Mouse (Mus musculus) heart, postnatal 0 days (tissue): Measurements from ENCODE around the gene Smad6. TPM values are rescaled to one million over a fixed set of nuclear protein-coding genes. Genes with fewer than 3 reads are reported as not detected.

Experiments
- ATAC-seq: fragments of 200-750 bp; cut with Nextera tagmentation; 2 replicates; pipeline ENCODE4 v1.8.0; 2017; ENCODE audit warnings: low read depth, moderate number of reproducible peaks, moderate library complexity; ENCODE audit not compliant: insufficient read depth
- DNase-seq: peaks from one replicate; pipeline ENCODE4 v3.0.0-alpha.2; 2016; ENCODE audit warnings: low spot score
- H3K27ac ChIP-seq: fragments of 300-500 bp; sonication (generic); 2 replicates; pipeline ENCODE4 v1.5.1; 2014; ENCODE audit warnings: low read depth, mild to moderate bottlenecking
- H3K27me3 ChIP-seq: fragments of 300-500 bp; sonication (generic); 2 replicates; pipeline ENCODE4 v1.6.1; 2014; ENCODE audit warnings: low read length, mixed read lengths; ENCODE audit not compliant: control insufficient read depth, insufficient read depth
- H3K36me3 ChIP-seq: fragments of 300-500 bp; sonication (generic); replicated peaks from 2 replicates; pipeline ENCODE4 v1.6.1; 2014; ENCODE audit warnings: low read length, mixed read lengths; ENCODE audit not compliant: control insufficient read depth, insufficient read depth
- H3K4me1 ChIP-seq: fragments of 300-500 bp; sonication (generic); 2 replicates; pipeline ENCODE4 v1.6.1; 2014; ENCODE audit warnings: antibody characterized with exemption; ENCODE audit not compliant: control insufficient read depth, insufficient read depth
- H3K4me2 ChIP-seq: fragments of 300-500 bp; sonication (generic); 2 replicates; pipeline ENCODE4 v1.6.1; 2014; ENCODE audit warnings: low read depth, mild to moderate bottlenecking, low read length, moderate library complexity
- H3K4me3 ChIP-seq: fragments of 300-500 bp; sonication (generic); 2 replicates; pipeline ENCODE4 v1.5.1; 2014; ENCODE audit warnings: low read depth, low read length
- H3K9ac ChIP-seq: fragments of 300-500 bp; sonication (generic); replicated peaks from 2 replicates; pipeline ENCODE4 v1.6.1; 2014; ENCODE audit warnings: low read depth, low read length, mixed read lengths
- H3K9me3 ChIP-seq: fragments of 300-500 bp; sonication (generic); replicated peaks from 2 replicates; pipeline ENCODE4 v1.6.1; 2016; ENCODE audit warnings: low read length; ENCODE audit not compliant: control insufficient read depth
- CTCF ChIP-seq: IDR thresholded peaks from 2 replicates; pipeline ENCODE4 v1.5.1; 2016; ENCODE audit warnings: antibody characterized with exemption, control low read depth, low read depth
- EP300 ChIP-seq: IDR thresholded peaks from 2 replicates; pipeline ENCODE4 v1.6.1; 2016; ENCODE audit warnings: antibody characterized with exemption, low read depth
- WGBS: fragments of 180-500 bp; shearing (Covaris S2); extraction: QIAGEN DNeasy Blood & Tissue Kit; methylation state at CpG from one replicate; pipeline ENCODE4 v1.1.7; 2014; 5-methylcytosine and 5-hydroxymethylcytosine counted together
- polyA plus RNA-seq: library from polyadenylated mRNA; unstranded; fragments of >200 nt; fragmentation: Nextera tagmentation; extraction: Ambion mirVana; gene quantifications from 2 replicates; pipeline ENCODE4 v1.2.1, GENCODE M21; 2015
- total RNA-seq: library from RNA; depleted of rRNA; stranded (reverse); fragments of >200 nt; gene quantifications from 2 replicates; pipeline ENCODE4 v1.2.3, GENCODE M21; 2014; ENCODE audit warnings: low replicate concordance

Gene Smad6
- total and polyA plus RNA-seq, 2 experiments from 2014 or later, result 5.6 to 68.4 TPM

GRCm38 (mm10) chr9:63952591-63952990 lies 69.3 kb downstream of the Smad6 start:
- WGBS, result 67% methylated on average over 2 of the region's 2 CpGs
- Histone ChIP-seq H3K27me3 (no peaks in the 10 kb centered on the region), H3K9me3 (no peaks in the 10 kb centered on the region), H3K4me3 (no peak overlapping the region), H3K27ac (no peak overlapping the region), H3K4me2 (no peak overlapping the region), H3K36me3 (peaks cover 18% of the 10 kb centered on the region), H3K4me1 (peaks cover 9% of the 10 kb centered on the region; the same call in 1 of the 2 replicates), H3K9ac (no peak overlapping the region)
- no peak for TF ChIP-seq CTCF
- no peak for TF ChIP-seq EP300
- DNase-seq, result no peak
- ATAC-seq, result no peak

GRCm38 (mm10) chr9:63950357-63950756 lies 71.5 kb downstream of the Smad6 start:
- H3K9ac ChIP-seq, result no peak overlapping the region
- WGBS, result 30% methylated on average over 4 of the region's 4 CpGs
- 0 out of 2 replicates have a peak, but pooled peaks have one; percentile 4 for ATAC-seq

GRCm38 (mm10) chr9:63949393-63949792 lies 72.5 kb downstream of the Smad6 start:
- 49% methylated on average over 4 of the region's 4 CpGs for WGBS
- Histone ChIP-seq H3K36me3 (peaks cover 18% of the 10 kb centered on the region), H3K27me3 (no peaks in the 10 kb centered on the region), H3K4me1 (no peaks in the 10 kb centered on the region), H3K4me2 (no peak overlapping the region), H3K9me3 (no peaks in the 10 kb centered on the region), H3K9ac (no peak overlapping the region), H3K27ac (0 out of 2 replicates have a peak overlapping the region, but pooled peaks have one; percentile 6), H3K4me3 (no peak overlapping the region)
- no peak for TF ChIP-seq EP300
- no peak for TF ChIP-seq CTCF
- ATAC-seq (0 out of 2 replicates have a peak, but pooled peaks have one; percentile 7), DNase-seq (no peak)

More at GRCm38 (mm10) chr9:63950357-63950756, 71.5 kb downstream of the Smad6 start:
- no peaks in the 10 kb centered on the region for H3K9me3 ChIP-seq
- peaks cover 18% of the 10 kb centered on the region for H3K36me3 ChIP-seq
- no peak overlapping the region for H3K4me3 ChIP-seq
- no peak overlapping the region for H3K27ac ChIP-seq
- H3K27me3 ChIP-seq, result no peaks in the 10 kb centered on the region
- no peaks in the 10 kb centered on the region for H3K4me1 ChIP-seq
- TF ChIP-seq CTCF (no peak), EP300 (no peak)
- no peak overlapping the region for H3K4me2 ChIP-seq
- DNase-seq, result no peak

GRCm38 (mm10) chr9:63942608-63942982 lies 79.3 kb downstream of the Smad6 start:
- Histone ChIP-seq H3K4me2 (no peak overlapping the region), H3K9ac (no peak overlapping the region), H3K36me3 (no peaks in the 10 kb centered on the region), H3K4me1 (peaks cover 22% of the 10 kb centered on the region), H3K9me3 (no peaks in the 10 kb centered on the region), H3K27me3 (no peaks in the 10 kb centered on the region), H3K4me3 (no peak overlapping the region), H3K27ac (peak overlapping the region; percentile 89)
- 25% methylated on average over 2 of the region's 2 CpGs for WGBS
- ATAC-seq (peak; percentile 36), DNase-seq (peak; percentile 71)
- TF ChIP-seq CTCF, result no peak
- TF ChIP-seq EP300, result no peak

- H3K27ac ChIP-seq, result peak overlapping the region; percentile 89
- peaks cover 23% of the 10 kb centered on the region for H3K4me1 ChIP-seq
- WGBS, result 29% methylated on average over 11 of the region's 12 CpGs
- TF ChIP-seq EP300 (no peak), CTCF (no peak)
- H3K9ac ChIP-seq, result peak overlapping the region; percentile 48; the same call in 1 of the 2 replicates
- H3K36me3 ChIP-seq, result no peaks in the 10 kb centered on the region
- H3K27me3 ChIP-seq, result no peaks in the 10 kb centered on the region
- H3K4me3 ChIP-seq, result no peak overlapping the region
- H3K4me2 ChIP-seq, result no peak overlapping the region
- ATAC-seq (peak; percentile 90), DNase-seq (peak; percentile 70)
- no peaks in the 10 kb centered on the region for H3K9me3 ChIP-seq
Observed at GRCm38 (mm10) chr9:63941747-63942607, 79.9 kb downstream of the Smad6 start.
